Mouse (Mus musculus) layer of hippocampus, postnatal 36 days (tissue): ENCODE data around the gene Kcnk16. TPM values are rescaled to one million over a fixed set of nuclear protein-coding genes. Genes with fewer than 3 reads are reported as not detected.
"Not testable (repeated sequence)": the region's sequence is repeated elsewhere in the genome, so short reads cannot be mapped to it uniquely, and the experiment has no call there.

ENCODE experiments used
- DNase-seq, 2 experiments: peaks; one replicate each; pipeline ENCODE4 v3.0.0; 2022
- total RNA-seq, 2 experiments: library from RNA; stranded (reverse); gene quantifications; 2 replicates each; pipeline ENCODE4 v1.2.3; 2021

Gene Kcnk16
- total RNA-seq, result not detected

GRCm38 (mm10) chr14:20269082-20269809 lies at the start of gene Kcnk16:
Kcnk16 (minus strand) TSS chr14:20269199.
- DNase-seq, result no peak

GRCm38 (mm10) chr14:20315137-20315536 lies 46.1 kb upstream of the Kcnk16 start:
- no peak for DNase-seq

DNA sequence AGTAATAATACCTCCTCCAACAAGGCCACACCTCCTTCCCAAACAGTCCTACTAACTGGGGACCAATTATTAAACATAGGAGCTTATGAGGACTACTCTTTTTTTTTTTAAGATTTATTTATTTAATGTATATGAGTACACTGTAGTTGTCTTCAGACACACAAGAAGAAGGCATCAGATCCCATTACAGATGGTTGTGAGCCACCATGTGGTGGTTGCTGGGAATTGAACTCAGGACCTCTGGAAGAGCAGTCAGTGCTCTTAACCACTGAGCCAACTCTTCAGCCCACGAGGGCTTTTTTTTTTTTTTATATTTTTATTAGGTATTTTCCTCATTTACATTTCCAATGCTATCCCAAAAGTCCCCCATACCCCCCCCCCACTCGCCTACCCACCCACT lies 36.1 kb upstream of the Kcnk16 start:
- not testable (repeated sequence) for DNase-seq

GRCm38 (mm10) chr14:20298131-20298530 lies 29.1 kb upstream of the Kcnk16 start:
- no peak for DNase-seq

GRCm38 (mm10) chr14:20297616-20298015 lies 28.6 kb upstream of the Kcnk16 start:
- no peak for DNase-seq

DNA sequence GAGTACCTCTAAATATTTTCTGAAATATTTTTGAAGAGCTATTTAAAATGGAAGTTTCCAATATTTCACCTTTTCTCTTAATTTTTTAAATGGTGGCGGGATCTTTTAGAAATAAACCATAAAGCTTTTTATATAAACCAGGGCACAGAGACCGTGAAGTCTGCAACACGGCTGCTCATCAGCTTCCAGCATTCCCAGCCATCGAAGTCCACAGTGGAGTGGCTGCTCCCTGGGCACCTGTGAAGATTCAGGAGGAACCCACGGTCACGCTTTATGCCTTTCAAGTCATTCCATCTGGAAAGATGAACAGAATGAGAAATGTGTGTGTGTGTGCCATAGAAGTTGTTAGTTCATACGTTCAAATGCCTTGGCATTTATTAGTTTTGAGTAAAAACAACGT lies 25.9 kb upstream of the Kcnk16 start:
- DNase-seq, result no peak

- DNase-seq, result peak; percentile 80 to 86
Observed at GRCm38 (mm10) chr14:20294117-20294892, 25.3 kb upstream of the Kcnk16 start, which contains the start of gene Nudt13. Nudt13 (plus strand) TSS chr14:20294697.

- no peak for DNase-seq
Observed at GRCm38 (mm10) chr14:20291391-20291790, 22.4 kb upstream of the Kcnk16 start.

GRCm38 (mm10) chr14:20268421-20268820 lies 578 bp downstream of the Kcnk16 start:
- DNase-seq, result peak; percentile 49 to 54

- DNase-seq, result no peak
Observed at GRCm38 (mm10) chr14:20262346-20262745, 6.7 kb downstream of the Kcnk16 start.

GRCm38 (mm10) chr14:20258185-20259113 lies 10.6 kb downstream of the Kcnk16 start:
- peak; percentile 73 to 83 for DNase-seq

DNA sequence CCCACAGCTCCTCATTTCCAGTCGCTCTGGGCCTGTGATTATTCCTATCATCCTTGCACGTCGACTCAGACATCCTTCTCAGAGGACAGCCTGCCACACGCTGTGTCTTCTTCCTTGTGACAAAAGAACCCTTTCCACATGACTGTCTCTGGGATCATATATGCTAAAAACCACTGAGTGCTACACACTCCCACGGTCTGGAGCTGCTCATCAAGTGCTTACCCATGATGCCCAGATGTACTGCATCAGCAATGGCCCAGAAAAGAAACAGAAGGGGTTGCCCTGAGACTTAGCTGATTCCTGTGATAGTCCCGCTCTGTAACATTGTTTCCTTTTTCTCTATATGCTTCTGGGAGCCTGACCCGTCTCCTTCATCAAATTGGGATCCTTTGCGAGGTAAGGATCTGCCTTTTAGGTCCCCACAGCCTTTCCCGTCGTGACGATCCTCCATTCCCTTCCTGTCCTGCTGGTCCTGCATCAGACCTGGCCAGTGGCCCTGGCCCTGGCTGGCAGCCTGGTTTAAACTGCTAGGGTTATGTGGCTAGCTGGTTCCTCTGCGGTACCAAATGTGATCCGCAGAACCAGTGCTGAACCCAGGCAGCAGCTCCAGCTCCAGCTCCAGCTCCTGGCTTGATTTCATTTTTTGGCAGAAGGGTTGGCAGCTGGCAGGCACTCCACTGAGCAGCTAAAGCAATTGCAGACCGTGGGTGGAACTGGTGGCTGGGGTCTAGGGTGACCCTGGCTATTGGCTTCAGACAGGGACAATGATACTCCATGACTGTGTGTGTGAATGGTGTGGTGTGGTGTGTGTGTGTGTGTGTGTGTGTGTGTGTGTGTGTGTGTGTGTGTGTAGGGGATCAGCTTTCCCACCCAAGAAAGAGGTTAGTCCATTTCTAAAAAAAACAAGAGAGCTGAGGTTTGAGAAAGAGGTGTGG lies 18.5 kb downstream of the Kcnk16 start:
- peak; percentile 29 to 40 for DNase-seq

GRCm38 (mm10) chr14:20248001-20248400 lies 21.0 kb downstream of the Kcnk16 start:
- DNase-seq, result no peak

- DNase-seq, result no peak
Observed at GRCm38 (mm10) chr14:20246811-20247266, 22.2 kb downstream of the Kcnk16 start.

DNA sequence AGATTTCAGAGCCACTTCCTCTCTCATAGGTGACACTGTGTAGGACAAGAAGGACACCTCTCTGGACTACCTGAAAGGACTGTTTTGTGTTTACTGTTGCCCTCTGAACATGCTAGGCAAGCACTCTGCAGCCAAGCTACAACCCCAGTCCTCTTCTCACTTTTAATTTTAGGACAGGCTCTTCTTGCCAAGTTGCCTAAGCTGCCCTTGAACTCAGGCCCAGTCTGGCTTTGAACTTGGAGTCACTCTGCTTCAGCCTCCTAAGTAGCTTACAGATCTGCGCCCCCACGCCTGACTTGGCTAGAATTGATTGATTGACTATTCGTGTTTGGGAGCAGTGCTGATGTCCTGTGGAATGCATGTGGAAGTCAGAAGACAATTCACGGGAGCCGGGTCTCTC lies 23.1 kb downstream of the Kcnk16 start:
- no peak for DNase-seq

- no peak for DNase-seq
Observed at GRCm38 (mm10) chr14:20245318-20245717, 23.7 kb downstream of the Kcnk16 start.

GRCm38 (mm10) chr14:20243158-20243557 lies 25.8 kb downstream of the Kcnk16 start:
- DNase-seq, result no peak

GRCm38 (mm10) chr14:20242454-20242853 lies 26.5 kb downstream of the Kcnk16 start:
- DNase-seq, result no peak

DNA sequence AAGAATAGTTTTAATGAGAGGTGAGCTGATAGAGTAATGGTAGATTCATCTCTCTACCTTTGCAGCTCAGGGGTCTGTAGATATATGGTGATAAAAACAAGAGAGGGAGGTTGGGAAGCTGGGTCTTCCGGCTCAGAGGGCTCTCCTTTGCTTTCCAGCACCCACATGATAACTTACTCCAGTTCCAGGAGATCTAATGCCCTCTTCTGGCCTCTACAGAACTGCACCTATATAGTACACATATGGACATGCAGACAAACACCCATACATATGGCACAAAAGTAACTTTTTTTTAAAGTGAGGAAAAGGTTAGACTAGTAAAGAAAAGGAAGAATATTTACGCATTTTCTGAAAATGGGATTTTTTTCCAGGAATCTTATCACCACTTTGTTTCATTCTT lies 34.6 kb downstream of the Kcnk16 start:
- no peak for DNase-seq

GRCm38 (mm10) chr14:20233016-20233980 lies 35.7 kb downstream of the Kcnk16 start:
- DNase-seq, result no peak
